Mouse (Mus musculus): ENCODE data around the gene Snx27.

DNA sequence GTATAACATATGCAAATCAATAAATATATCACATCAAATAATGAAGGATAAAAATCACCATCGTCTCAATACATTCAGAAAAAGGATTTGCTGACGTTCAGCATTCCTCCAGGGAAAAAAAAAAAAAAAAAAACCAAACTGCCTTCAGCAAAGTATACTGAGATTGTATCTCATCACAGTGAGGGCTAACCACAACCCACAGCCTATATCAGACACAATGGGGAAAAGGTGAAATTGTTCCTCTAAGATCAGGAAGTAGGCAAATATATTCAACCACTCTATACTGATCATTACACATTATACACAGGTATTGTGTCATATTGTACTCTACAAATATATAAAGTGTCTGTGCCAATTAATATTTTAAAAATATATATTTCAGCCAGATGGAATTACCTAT lies 33.5 kb downstream of the Snx27 start:
- TF ChIP-seq GATA1 (IDR thresholded peaks at IDR 0.05; ENCODE audit: borderline replicate concordance, low read length) (no peak), FLI1 (IDR thresholded peaks at IDR 0.05; ENCODE audit: low read length) (no peak)
